Mouse (Mus musculus) ES-Bruce4 (cell line): ENCODE results near the gene Gramd1b.

Experiments
- CTCF ChIP-seq: IDR thresholded peaks from one replicate; pipeline ENCODE4 v1.8.1; 2011; ENCODE audit warnings: low read depth, low read length
- EP300 ChIP-seq: IDR thresholded peaks from 2 replicates; pipeline ENCODE4 v1.6.1; 2011; ENCODE audit warnings: low read depth, low read length; ENCODE audit not compliant: insufficient read depth
- POLR2A ChIP-seq: IDR thresholded peaks from one replicate; pipeline ENCODE4 v1.8.1; 2011; ENCODE audit warnings: low read length; ENCODE audit not compliant: insufficient read depth

DNA sequence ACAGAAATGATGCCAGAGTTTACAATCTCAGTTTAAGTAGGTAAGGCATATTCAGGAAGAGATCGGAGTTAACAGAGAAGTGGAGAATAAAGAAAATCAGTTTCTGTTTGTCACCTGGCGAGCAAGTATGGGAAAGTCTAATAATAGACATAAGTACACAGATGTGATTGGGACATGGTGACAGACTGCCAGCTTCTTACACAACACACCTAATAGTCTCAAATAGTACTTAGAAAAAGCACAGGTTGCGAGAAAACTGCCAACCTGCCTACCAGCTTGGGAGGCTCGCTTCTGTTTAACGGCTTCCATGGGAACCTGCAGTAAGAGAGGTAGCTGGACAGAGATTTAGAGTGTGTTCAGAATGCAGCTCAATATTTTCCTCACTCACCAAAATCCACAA, 112.4 kb downstream of the Gramd1b start:
- TF ChIP-seq CTCF, result no peak
- no peak for TF ChIP-seq POLR2A
- no peak for TF ChIP-seq EP300
